Mouse (Mus musculus) natural killer cell, adult 2 months (primary cell): ENCODE results near the gene Cd86.

Experiments used
- DNase-seq, 2 experiments: peaks; one replicate each; pipeline ENCODE4 v3.0.0; 2022; ENCODE audit warnings: low spot score in 2 of 2

Gene Cd86

GRCm38 (mm10) chr16:36665782-36666181, at the start of gene Cd86:
Gene Cd86, minus strand, starts transcription at chr16:36666081.
- DNase-seq, result peak; percentile 6 to 65

GRCm38 (mm10) chr16:36711760-36712159, 45.9 kb upstream of the Cd86 start:
- peak in 1 of 2 experiments; percentile 84 for DNase-seq

GRCm38 (mm10) chr16:36710794-36711193, 44.9 kb upstream of the Cd86 start:
- peak in 1 of 2 experiments; percentile 47 for DNase-seq

DNA sequence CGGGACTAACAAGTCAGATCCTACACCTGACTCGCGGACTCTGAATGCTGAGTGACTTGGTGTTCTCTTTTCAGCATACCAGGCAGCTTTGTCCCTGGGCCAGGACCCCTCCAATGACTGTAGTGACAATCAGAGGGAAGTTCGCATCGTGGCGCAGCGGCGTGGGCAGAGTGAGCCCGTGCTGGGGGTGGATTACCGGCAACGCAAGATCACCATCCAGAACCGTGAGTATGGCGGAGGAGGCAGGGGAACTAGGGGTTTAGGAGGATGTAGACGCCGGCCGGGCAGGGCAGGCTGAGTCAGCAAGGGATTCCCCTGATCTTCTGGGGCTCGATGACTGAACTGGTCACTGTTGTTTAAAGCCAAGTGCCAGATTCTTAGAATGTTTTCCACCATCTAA, 43.5 kb upstream of the Cd86 start:
- DNase-seq, result peak; percentile 45 to 83

DNA sequence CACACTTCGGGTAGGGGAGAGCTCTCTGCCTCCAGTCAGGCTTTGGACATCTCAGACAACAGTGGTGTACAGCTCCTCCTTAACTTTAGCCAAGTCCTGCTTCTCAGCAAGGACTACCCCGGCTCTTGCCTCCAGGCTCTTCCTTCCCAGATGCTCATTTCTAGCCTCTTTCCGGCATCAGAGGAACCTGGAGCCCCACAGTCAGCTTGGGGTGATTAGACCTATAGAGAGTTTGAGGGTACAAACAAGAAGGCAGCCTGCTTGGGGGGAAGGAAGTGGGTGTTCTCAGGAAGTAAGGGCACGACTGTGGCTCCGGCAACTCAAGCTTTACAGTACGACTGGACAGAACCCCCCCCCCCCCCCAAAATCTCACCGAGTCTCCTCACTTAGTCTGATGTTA, 42.9 kb upstream of the Cd86 start:
- peak; percentile 12 to 44 for DNase-seq

DNA sequence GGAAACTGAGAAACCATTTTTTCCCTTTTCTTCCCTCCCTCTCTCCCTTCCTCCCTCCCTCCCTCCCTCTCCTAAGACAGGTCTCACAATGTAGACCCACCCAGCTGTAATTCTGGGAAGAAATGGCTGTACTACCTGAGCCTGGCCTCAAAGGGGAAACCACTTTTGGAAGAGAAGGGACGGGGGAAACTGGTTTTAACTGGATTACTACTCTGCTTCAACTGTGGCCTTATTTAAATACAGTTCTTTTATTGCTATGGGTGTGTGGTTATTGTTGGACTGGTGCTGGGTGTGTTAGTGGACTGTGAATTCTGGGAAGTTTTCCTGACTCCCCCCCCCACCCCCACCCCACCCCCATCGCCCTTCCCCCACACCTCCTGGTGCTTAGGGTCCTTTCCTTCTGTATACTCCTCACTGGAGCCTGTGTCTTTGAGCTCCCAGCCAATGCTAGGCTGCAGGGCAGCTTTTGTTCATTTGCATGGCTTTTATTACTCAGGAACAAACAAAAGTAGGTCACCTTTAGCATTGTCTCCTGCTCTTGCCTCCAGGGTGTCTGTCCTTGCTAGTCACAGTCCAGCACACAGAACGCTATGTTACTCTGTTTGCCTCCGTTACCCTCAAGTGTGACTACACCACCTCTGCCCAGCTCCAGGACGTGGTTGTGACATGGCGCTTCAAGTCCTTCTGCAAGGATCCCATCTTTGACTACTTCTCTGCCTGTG, 42.0 kb upstream of the Cd86 start:
- DNase-seq, result no peak

DNA sequence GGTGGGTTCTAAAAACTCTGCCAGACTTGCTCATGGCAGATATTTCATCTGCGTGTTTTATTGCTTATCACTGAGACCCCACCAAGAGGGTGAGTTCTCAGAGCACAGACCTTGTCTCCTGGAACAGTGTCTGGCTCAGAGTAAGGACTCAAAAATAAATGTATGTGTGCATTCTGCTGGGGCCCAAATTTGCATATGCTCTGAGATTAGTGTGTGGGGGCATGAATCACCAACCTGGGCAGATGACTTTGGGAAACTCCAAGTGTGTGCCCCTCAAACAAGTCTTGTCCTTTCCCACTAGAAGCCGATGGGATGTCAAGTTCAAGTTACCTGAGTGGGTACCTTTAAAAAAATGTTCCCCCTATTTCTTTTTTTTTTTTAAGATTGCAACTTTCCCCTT, 34.6 kb upstream of the Cd86 start:
- no peak for DNase-seq

DNA sequence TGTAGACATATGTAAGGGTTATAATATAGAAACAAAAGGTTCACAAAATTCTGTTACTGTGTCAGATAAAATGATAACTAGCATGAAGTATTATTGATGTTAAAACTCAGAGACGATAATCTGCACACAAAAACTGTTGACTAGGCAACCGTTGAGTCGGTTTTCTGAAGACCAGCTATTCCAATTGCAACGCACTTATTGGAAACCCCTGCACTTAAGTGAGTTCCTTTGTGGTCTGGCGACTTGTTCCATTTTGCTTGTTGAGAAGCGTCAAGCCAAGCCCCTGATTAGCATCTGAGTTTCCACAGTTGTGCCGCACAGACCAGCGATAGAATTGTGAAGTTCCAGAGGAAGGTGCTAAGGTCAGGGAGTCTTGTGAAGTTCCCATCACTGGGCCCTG, 31.4 kb upstream of the Cd86 start:
- DNase-seq, result no peak

- no peak for DNase-seq
Measured at GRCm38 (mm10) chr16:36694798-36695290, 29.0 kb upstream of the Cd86 start.

- DNase-seq, result peak in 1 of 2 experiments; percentile 72
Measured at GRCm38 (mm10) chr16:36693818-36694413, 28.0 kb upstream of the Cd86 start, which contains the start of gene Ildr1. Gene Ildr1, plus strand, starts transcription at chr16:36693978.

- DNase-seq, result no peak
Measured at GRCm38 (mm10) chr16:36691484-36691883, 25.6 kb upstream of the Cd86 start.

- no peak for DNase-seq
Measured at GRCm38 (mm10) chr16:36688076-36688475, 22.2 kb upstream of the Cd86 start.

- DNase-seq, result no peak
Measured at GRCm38 (mm10) chr16:36684325-36684918, 18.5 kb upstream of the Cd86 start.

DNA sequence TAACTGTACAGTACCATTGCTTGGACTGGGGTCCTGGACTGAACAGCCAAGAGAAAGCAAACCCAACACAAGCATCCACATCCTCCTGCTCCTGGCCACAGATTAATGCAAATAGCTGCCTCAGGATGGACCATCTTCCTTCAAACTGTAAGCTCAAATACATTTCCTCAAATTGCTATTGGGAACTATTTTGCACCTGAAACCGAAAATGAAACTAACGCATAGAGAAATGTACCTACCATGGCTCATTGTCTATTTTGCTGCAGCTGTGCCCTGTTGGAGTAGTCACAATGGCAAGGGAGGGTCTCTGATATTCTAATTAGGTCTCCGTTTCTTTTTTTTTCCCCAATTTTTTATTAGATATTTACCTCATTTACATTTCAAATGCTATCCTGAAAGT, 15.9 kb upstream of the Cd86 start:
- no peak for DNase-seq

- no peak for DNase-seq
Measured at GRCm38 (mm10) chr16:36675902-36676301, 10.0 kb upstream of the Cd86 start.

GRCm38 (mm10) chr16:36675304-36675703, 9.4 kb upstream of the Cd86 start:
- no peak for DNase-seq

- peak in 1 of 2 experiments; percentile 58 for DNase-seq
Measured at GRCm38 (mm10) chr16:36674457-36675204, 8.8 kb upstream of the Cd86 start.

- no peak for DNase-seq
Measured at GRCm38 (mm10) chr16:36673196-36673595, 7.3 kb upstream of the Cd86 start.

GRCm38 (mm10) chr16:36670590-36670989, 4.7 kb upstream of the Cd86 start:
- DNase-seq, result no peak

DNA sequence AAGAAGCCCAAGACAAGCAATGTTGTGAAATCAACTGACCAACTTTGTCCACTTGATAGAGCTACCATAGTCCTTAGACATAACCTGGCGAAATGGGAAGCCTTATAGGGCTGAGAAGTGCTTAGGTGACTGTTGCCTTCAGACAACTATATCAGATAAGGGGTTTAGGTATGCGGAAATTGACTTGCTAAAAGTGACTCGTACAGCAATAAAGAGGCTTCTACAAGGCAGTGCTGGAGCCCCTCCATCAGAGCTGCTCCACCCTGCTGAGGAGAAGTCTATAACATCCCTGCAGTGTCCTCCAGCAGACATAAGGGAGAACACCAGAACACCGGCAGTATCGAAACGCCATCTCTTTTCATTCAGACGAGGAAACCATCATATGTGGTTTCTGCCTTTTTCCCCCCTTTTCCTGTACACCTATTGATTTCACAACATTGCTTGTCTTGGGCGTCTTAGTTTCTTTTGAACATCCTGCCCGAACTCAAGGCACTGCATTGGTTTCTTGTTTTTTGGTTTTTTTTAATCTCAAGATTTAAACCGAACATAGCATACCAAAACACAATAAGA, 652 bp upstream of the Cd86 start:
- no peak for DNase-seq

GRCm38 (mm10) chr16:36663484-36663883, 2.4 kb downstream of the Cd86 start:
- DNase-seq, result no peak

- no peak for DNase-seq
Measured at GRCm38 (mm10) chr16:36661330-36661729, 4.6 kb downstream of the Cd86 start.
